Mouse (Mus musculus) CH12.LX (cell line): ENCODE results near the gene Ccdc74a. TPM values are rescaled to one million over a fixed set of nuclear protein-coding genes. Genes with fewer than 3 reads are reported as not detected.
A peak's percentile ranks its signal among the peaks of the same experiment; 100 is the strongest.

Experiments used
- DNase-seq: peaks from one replicate; pipeline ENCODE4 v3.0.0-alpha.2; 2013; ENCODE audit errors: extremely low read depth
- H3K27ac ChIP-seq: 2 replicates; pipeline ENCODE4 v1.5.1; 2012; ENCODE audit warnings: low read depth, mild to moderate bottlenecking, control low read depth, moderate library complexity; ENCODE audit not compliant: insufficient read depth
- H3K27me3 ChIP-seq: replicated peaks from 2 replicates; pipeline ENCODE3; 2012; ENCODE audit warnings: inconsistent platforms
- H3K36me3 ChIP-seq, 2 experiments: replicated peaks in 1 of 2; 2 replicates each; pipeline versions ENCODE3 to v1.6.1; 2012; ENCODE audit warnings: inconsistent platforms in 1 of 2, low read length in 1 of 2, mild to moderate bottlenecking in 1 of 2, mixed read lengths in 1 of 2, moderate library complexity in 1 of 2; ENCODE audit not compliant: control insufficient read depth in 1 of 2, insufficient read depth in 1 of 2
- H3K4me1 ChIP-seq, 2 experiments: 2 replicates each; pipeline ENCODE4 v1.6.1; 2012; ENCODE audit warnings: inconsistent platforms in 1 of 2, moderate library complexity in 1 of 2; ENCODE audit not compliant: insufficient read depth in 2 of 2, control insufficient read depth in 1 of 2
- H3K4me2 ChIP-seq: 2 replicates; pipeline ENCODE4 v1.6.1; 2012; ENCODE audit warnings: low read depth, mild to moderate bottlenecking, control low read depth; ENCODE audit not compliant: poor library complexity, insufficient read depth, severe bottlenecking
- H3K4me3 ChIP-seq, 3 experiments: fragments of 150-350 bp in 1 of 3; sonication (generic) in 1 of 3; replicated peaks in 1 of 3; 2 replicates each; pipeline versions ENCODE3 to v1.5.1; 2011 to 2012; ENCODE audit warnings: low read depth in 2 of 3, low read length in 2 of 3, mild to moderate bottlenecking in 2 of 3, moderate library complexity in 2 of 3, control low read depth in 1 of 3, improper control_type of control experiment in 1 of 3, inconsistent platforms in 1 of 3, mixed read lengths in 1 of 3; ENCODE audit not compliant: poor library complexity in 1 of 3
- H3K79me2 ChIP-seq: replicated peaks from 2 replicates; pipeline ENCODE4 v1.6.1; 2012; ENCODE audit warnings: mild to moderate bottlenecking, moderate library complexity; ENCODE audit not compliant: control insufficient read depth, poor library complexity, insufficient read depth, severe bottlenecking; ENCODE audit errors: extremely low read depth
- H3K9ac ChIP-seq: 2 replicates; pipeline ENCODE4 v1.6.1; 2012; ENCODE audit warnings: low read depth, mild to moderate bottlenecking, control low read depth, moderate library complexity; ENCODE audit not compliant: insufficient read depth
- H3K9me3 ChIP-seq: replicated peaks from 2 replicates; pipeline ENCODE3; 2012; ENCODE audit warnings: low read length, inconsistent platforms, mixed read lengths
- CHD1 ChIP-seq: IDR thresholded peaks from 2 replicates; pipeline ENCODE4 v1.6.1; 2012; ENCODE audit warnings: low read depth, low read length, improper control_type of control experiment, inconsistent platforms
- CTCF ChIP-seq, 2 experiments: IDR thresholded peaks in 1 of 2; conservative IDR thresholded peaks in 1 of 2; 2 replicates each; pipeline ENCODE4 v1.5.1; 2011 to 2012; ENCODE audit warnings: low read depth in 2 of 2, low read length in 2 of 2, improper control_type of control experiment in 1 of 2, inconsistent platforms in 1 of 2, mild to moderate bottlenecking in 1 of 2, moderate library complexity in 1 of 2
- E2F4 ChIP-seq: IDR thresholded peaks from 2 replicates; pipeline ENCODE4 v1.6.1; 2011; ENCODE audit warnings: low read depth, low read length, improper control_type of control experiment; ENCODE audit not compliant: insufficient replicate concordance
- ELF1 ChIP-seq: IDR thresholded peaks from 2 replicates; pipeline ENCODE4 v1.6.1; 2014; ENCODE audit warnings: low read depth, mild to moderate bottlenecking, inconsistent platforms, low read length, improper control_type of control experiment
- EP300 ChIP-seq: IDR thresholded peaks from 2 replicates; pipeline ENCODE4 v1.6.1; 2011; ENCODE audit warnings: low read length, improper control_type of control experiment
- GABPA ChIP-seq: IDR thresholded peaks from 2 replicates; pipeline ENCODE4 v1.6.1; 2012; ENCODE audit warnings: low read depth, low read length, improper control_type of control experiment, inconsistent platforms; ENCODE audit not compliant: insufficient replicate concordance
- JUN ChIP-seq: IDR thresholded peaks from 2 replicates; pipeline ENCODE4 v1.6.1; 2011; ENCODE audit warnings: low read depth, mild to moderate bottlenecking, low read length, improper control_type of control experiment, moderate library complexity; ENCODE audit not compliant: insufficient read depth
- JUND ChIP-seq: conservative IDR thresholded peaks from 2 replicates; pipeline ENCODE4 v1.6.1; 2011; ENCODE audit warnings: low read depth, low read length, improper control_type of control experiment
- KAT2A ChIP-seq: IDR thresholded peaks from 2 replicates; pipeline ENCODE4 v1.6.1; 2012; ENCODE audit warnings: low read length, improper control_type of control experiment, inconsistent platforms; ENCODE audit not compliant: insufficient replicate concordance
- MAFK ChIP-seq: IDR thresholded peaks from 2 replicates; pipeline ENCODE4 v1.6.1; 2011; ENCODE audit warnings: low read length, improper control_type of control experiment; ENCODE audit not compliant: insufficient replicate concordance
- MAX ChIP-seq: IDR thresholded peaks from 2 replicates; pipeline ENCODE4 v1.6.1; 2011; ENCODE audit warnings: low read length, improper control_type of control experiment
- MAZ ChIP-seq: IDR thresholded peaks from 2 replicates; pipeline ENCODE4 v1.6.1; 2012; ENCODE audit warnings: low read depth, mild to moderate bottlenecking, inconsistent platforms, low read length, improper control_type of control experiment, moderate library complexity
- MEF2A ChIP-seq: IDR thresholded peaks from 2 replicates; pipeline ENCODE4 v1.6.1; 2014; ENCODE audit warnings: low read depth, mild to moderate bottlenecking, inconsistent platforms, low read length, improper control_type of control experiment, borderline replicate concordance
- MXI1 ChIP-seq: IDR thresholded peaks from 2 replicates; pipeline ENCODE4 v1.6.1; 2011; ENCODE audit warnings: mild to moderate bottlenecking, low read depth, low read length, improper control_type of control experiment
- MYC ChIP-seq: IDR thresholded peaks from 2 replicates; pipeline ENCODE4 v1.6.1; 2011; ENCODE audit warnings: low read depth, mild to moderate bottlenecking, improper control_type of control experiment, low read length
- NRF1 ChIP-seq: IDR thresholded peaks from 2 replicates; pipeline ENCODE4 v1.6.1; 2014; ENCODE audit warnings: low read depth, mild to moderate bottlenecking, inconsistent platforms, low read length, improper control_type of control experiment, moderate library complexity
- PAX5 ChIP-seq: IDR thresholded peaks from 2 replicates; pipeline ENCODE4 v1.6.1; 2012; ENCODE audit warnings: low read length, inconsistent platforms, mixed read lengths
- POLR2A ChIP-seq: IDR thresholded peaks from 2 replicates; pipeline ENCODE4 v1.6.1; 2011; ENCODE audit warnings: low read depth, mild to moderate bottlenecking, improper control_type of control experiment, low read length
- RAD21 ChIP-seq: IDR thresholded peaks from 2 replicates; pipeline ENCODE4 v1.6.1; 2011; ENCODE audit warnings: low read depth, mild to moderate bottlenecking, low read length, improper control_type of control experiment, moderate library complexity
- SMC3 ChIP-seq: IDR thresholded peaks from 2 replicates; pipeline ENCODE4 v1.6.1; 2011; ENCODE audit warnings: low read depth, low read length, improper control_type of control experiment
- TBP ChIP-seq: conservative IDR thresholded peaks from 2 replicates; pipeline ENCODE4 v1.6.1; 2011; ENCODE audit warnings: low read depth, low read length, improper control_type of control experiment
- UBTF ChIP-seq: IDR thresholded peaks from 2 replicates; pipeline ENCODE4 v1.6.1; 2012; ENCODE audit warnings: low read depth, mild to moderate bottlenecking, inconsistent platforms, low read length, improper control_type of control experiment, moderate library complexity
- USF1 ChIP-seq: IDR thresholded peaks from 2 replicates; pipeline ENCODE4 v1.6.1; 2014; ENCODE audit warnings: low read depth, mild to moderate bottlenecking, inconsistent platforms, low read length, improper control_type of control experiment
- ZC3H11A ChIP-seq: IDR thresholded peaks from 2 replicates; pipeline ENCODE4 v1.6.1; 2012; ENCODE audit warnings: low read depth, mild to moderate bottlenecking, inconsistent platforms, low read length, improper control_type of control experiment
- ZMIZ1 ChIP-seq: IDR thresholded peaks from 2 replicates; pipeline ENCODE4 v1.6.1; 2012; ENCODE audit warnings: low read depth, mild to moderate bottlenecking, inconsistent platforms, low read length, improper control_type of control experiment
- ZNF384 ChIP-seq: IDR thresholded peaks from 2 replicates; pipeline ENCODE4 v1.6.1; 2012; ENCODE audit warnings: low read depth, low read length, improper control_type of control experiment, inconsistent platforms
- dilution Hi-C: fragments of 300-500 bp; cut with MboI; formaldehyde crosslinking; loops from 2 replicates; pipeline ENCODE4 v1.14.3; 2020; ENCODE audit warnings: low sequenced_read_pairs; ENCODE audit not compliant: extremely low pct_unique_long_range_greater_than_20kb, extremely low pct_ligation_motif_present
- in situ Hi-C: fragments of 300-500 bp; cut with MboI; formaldehyde crosslinking; loops from 3 replicates; pipeline ENCODE4 v1.14.3; 2019; ENCODE audit warnings: low sequenced_read_pairs, low pct_ligation_motif_present, low pct_unique_long_range_greater_than_20kb, mixed read lengths
- polyA plus RNA-seq: library from polyadenylated mRNA; unstranded; fragments of >175 nt; gene quantifications from 2 replicates; pipeline ENCODE4 v1.2.1, GENCODE M21; 2012; ENCODE audit warnings: low read depth; ENCODE audit not compliant: insufficient read length
- total RNA-seq, 2 experiments: library from RNA; depleted of rRNA; stranded (reverse); fragments of 300-350 nt in 1 of 2; fragments of >200 nt in 1 of 2; gene quantifications; 2 replicates each; pipeline ENCODE4 v1.2.3; 2012 to 2014

Ccdc74a gene
- total and polyA plus RNA-seq, 3 experiments, result 2.0 TPM; not detected in 2

DNA sequence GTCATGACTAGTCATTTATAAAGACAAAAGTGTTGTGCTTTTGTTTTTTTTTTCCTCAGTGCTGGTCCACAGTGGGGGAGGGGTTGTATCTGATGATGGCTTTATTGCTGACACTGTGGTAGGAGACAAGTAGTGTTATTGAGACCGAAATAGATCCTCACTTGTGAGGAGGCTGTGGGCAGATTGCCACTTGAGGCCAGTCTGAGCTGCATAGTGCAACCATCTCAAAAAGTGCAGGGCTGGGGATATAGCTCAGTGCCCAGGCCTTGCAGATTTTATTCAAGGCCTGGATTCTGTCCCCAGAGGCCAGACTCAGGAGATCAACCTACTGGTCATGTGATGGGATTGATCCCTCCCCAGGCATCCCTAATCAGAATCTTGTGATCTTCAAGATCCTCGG, 9.4 kb upstream of the Ccdc74a start:
- no peaks in the 10 kb centered on the region for H3K9me3 ChIP-seq
- TF ChIP-seq MAFK, result no peak
- TF ChIP-seq USF1, result no peak
- no peak for TF ChIP-seq PAX5
- no peak for TF ChIP-seq ZC3H11A
- TF ChIP-seq ELF1, result no peak
- TF ChIP-seq UBTF, result no peak
- TF ChIP-seq JUND, result no peak
- no peak for TF ChIP-seq SMC3
- no peak overlapping the region for H3K4me3 ChIP-seq
- no peaks in the 10 kb centered on the region for H3K79me2 ChIP-seq
- no peak overlapping the region for H3K4me2 ChIP-seq
- H3K27ac ChIP-seq, result no peak overlapping the region
- dilution Hi-C loops (no loop called here), in situ Hi-C loops (no loop called here)
- H3K27me3 ChIP-seq, result no peaks in the 10 kb centered on the region
- H3K36me3 ChIP-seq, result peaks cover 75 to 95% of the 10 kb centered on the region in 2 experiments
- DNase-seq, result no peak
- H3K4me1 ChIP-seq, result no peaks in the 10 kb centered on the region
- H3K9ac ChIP-seq, result no peak overlapping the region

DNA sequence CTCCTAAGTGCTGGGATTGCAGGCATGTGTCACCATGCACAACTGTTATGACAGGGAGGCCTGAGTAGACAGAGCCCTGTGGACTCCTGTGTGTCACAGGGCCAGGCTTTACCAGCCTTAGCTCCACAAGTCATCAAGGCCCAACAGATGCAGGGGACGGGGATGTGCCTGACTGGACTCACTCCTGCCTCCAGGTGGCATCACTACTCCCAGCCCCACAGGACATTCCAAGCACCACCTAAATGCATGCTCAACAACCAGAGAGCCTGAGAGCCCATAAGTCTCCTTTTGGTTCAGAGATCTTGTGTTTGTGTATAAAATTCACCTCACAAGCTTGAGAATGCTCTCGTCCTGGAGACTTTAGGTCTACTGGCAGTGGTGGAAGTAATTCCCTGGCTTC, 8.7 kb upstream of the Ccdc74a start:
- in situ Hi-C loops, result no loop called here
- H3K4me2 ChIP-seq, result no peak overlapping the region
- no peaks in the 10 kb centered on the region for H3K79me2 ChIP-seq
- no peaks in the 10 kb centered on the region for H3K9me3 ChIP-seq
- TF ChIP-seq GABPA (no peak), CTCF (conservative IDR thresholded peaks at IDR 0.05 in 1 of 2, IDR thresholded peaks at IDR 0.05 in 1 of 2; ENCODE audit: low read depth in 2 of 2, low read length in 2 of 2) (peak in 1 of 2 experiments; percentile 22; a peak in 1 of 4 replicates)
- H3K4me1 ChIP-seq, result no peaks in the 10 kb centered on the region
- H3K27me3 ChIP-seq, result no peaks in the 10 kb centered on the region
- no peak for DNase-seq
- H3K27ac ChIP-seq, result no peak overlapping the region
- no peak overlapping the region for H3K4me3 ChIP-seq
- no peak overlapping the region for H3K9ac ChIP-seq
- peaks cover 75 to 94% of the 10 kb centered on the region in 2 experiments for H3K36me3 ChIP-seq
- dilution Hi-C loops, result no loop called here

DNA sequence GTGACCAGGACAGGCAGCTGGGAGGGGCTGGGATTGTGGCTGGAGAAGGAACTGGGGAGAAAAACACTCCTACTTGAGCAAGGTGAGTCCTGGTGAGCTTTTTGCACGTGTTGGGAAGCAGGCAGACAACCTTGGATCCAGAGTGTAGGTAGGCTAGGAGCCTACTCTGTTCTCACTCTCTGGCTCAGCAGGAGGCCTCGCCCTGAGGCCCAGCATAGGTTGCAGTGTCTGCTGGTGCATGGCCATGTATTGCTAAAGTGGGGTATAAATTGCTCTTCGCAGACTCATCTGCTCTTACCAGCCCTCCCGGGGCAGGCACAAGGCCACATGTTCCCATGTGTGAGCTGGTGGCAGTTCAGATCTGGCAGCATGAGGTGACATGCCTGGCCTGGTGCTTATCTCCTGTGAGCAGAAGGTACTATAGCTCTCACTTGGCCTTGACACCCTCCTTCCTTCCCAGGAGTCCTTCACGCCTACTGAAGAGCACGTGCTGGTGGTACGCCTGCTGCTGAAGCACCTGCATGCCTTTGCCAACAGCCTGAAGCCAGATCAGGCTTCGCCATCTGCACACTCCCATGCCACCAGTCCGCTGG, 8.1 kb upstream of the Ccdc74a start:
- Histone ChIP-seq H3K4me1 (no peaks in the 10 kb centered on the region), H3K79me2 (no peaks in the 10 kb centered on the region), H3K4me2 (no peak overlapping the region), H3K27me3 (no peaks in the 10 kb centered on the region), H3K9ac (no peak overlapping the region), H3K4me3 (no peak overlapping the region), H3K9me3 (no peaks in the 10 kb centered on the region), H3K36me3 (peaks cover 74 to 94% of the 10 kb centered on the region in 2 experiments), H3K27ac (no peak overlapping the region)
- TF ChIP-seq MYC (no peak), E2F4 (no peak), USF1 (no peak), TBP (no peak), CHD1 (no peak), ZNF384 (no peak), MAFK (no peak), NRF1 (no peak), MXI1 (no peak), RAD21 (no peak), POLR2A (no peak), JUN (no peak), UBTF (no peak), CTCF (conservative IDR thresholded peaks at IDR 0.05 in 1 of 2, IDR thresholded peaks at IDR 0.05 in 1 of 2; ENCODE audit: low read depth in 2 of 2, low read length in 2 of 2) (no peak), KAT2A (no peak), MAX (no peak), ZMIZ1 (no peak), MAZ (no peak), EP300 (no peak), MEF2A (no peak)
- dilution Hi-C loops, result no loop called here
- no peak for DNase-seq
- in situ Hi-C loops, result no loop called here
